Mouse (Mus musculus): ENCODE data around the gene Pwwp2b. TPM values are rescaled to one million over a fixed set of nuclear protein-coding genes. Genes with fewer than 3 reads are reported as not detected.

Gene Pwwp2b
- polyA plus RNA-seq, 1 experiment, result 5.6 TPM

- Histone ChIP-seq H3K4me1 (ENCODE audit: control insufficient read depth, insufficient read depth, low read length) (no peaks in the 10 kb centered on the region), H3K4me3 (replicated peaks; ENCODE audit: control insufficient read depth, low read depth, low read length) (peak overlapping the region; percentile 70), H3K27ac (ENCODE audit: control insufficient read depth, insufficient read depth, low read depth, low read length, poor library complexity) (peak overlapping the region; percentile 87)
- WGBS, result 49% methylated on average over 38 of the region's 38 CpGs
- TF ChIP-seq POLR2A (IDR thresholded peaks at IDR 0.05; ENCODE audit: borderline replicate concordance, control insufficient read depth, low read depth, low read length) (no peak), CTCF (IDR thresholded peaks at IDR 0.05; ENCODE audit: control insufficient read depth, insufficient read depth, low read length) (no peak)
Measured at GRCm38 (mm10) chr7:139246931-139247880, 1.1 kb upstream of the Pwwp2b start.

DNA sequence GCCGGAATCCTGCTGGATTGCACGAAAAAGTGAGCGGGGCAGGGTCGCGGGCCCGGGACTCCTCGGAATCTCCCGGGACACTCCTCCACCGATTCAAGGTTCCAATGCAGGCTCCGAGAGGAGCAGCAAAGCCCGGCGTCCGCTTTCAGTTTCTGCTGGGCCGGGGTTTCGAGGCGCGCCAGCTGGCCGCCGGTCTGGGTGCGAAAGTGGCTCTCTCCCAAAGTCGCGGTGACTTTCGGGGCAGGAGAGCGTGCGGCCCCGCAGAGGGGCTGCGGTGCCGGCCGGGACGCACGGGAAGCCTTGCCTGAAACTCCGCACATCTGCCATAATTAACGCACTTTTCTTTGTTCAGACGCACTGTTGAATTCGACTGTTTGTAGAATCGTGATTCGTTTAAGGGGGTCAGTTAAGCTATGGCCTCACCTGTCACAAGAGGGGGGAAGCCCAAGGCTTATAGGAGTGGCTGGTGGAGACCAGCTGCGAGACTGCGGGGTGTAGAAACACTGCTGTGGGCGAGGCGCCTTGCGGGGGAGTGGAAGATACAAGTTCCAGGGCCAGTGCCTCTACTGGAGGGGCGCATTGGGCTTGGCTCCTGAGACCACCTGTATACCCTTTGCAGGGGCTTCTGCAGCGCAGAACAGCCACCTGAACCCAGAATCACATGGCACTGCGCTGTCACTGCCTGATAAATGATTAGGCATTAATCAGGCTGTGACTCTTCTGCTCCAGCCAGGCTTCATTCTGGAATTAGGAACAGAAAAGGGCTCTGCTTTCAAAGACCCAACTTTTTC is 528 bp downstream of the Pwwp2b start:
- peak overlapping the region; percentile 87 for H3K27ac ChIP-seq (ENCODE audit: control insufficient read depth, insufficient read depth, low read depth, low read length, poor library complexity)
- no peaks in the 10 kb centered on the region for H3K4me1 ChIP-seq (ENCODE audit: control insufficient read depth, insufficient read depth, low read length)
- no peak for TF ChIP-seq CTCF (IDR thresholded peaks at IDR 0.05; ENCODE audit: control insufficient read depth, insufficient read depth, low read length)
- 3% methylated on average over 45 of the region's 45 CpGs for WGBS
- H3K4me3 ChIP-seq (replicated peaks; ENCODE audit: control insufficient read depth, low read depth, low read length), result peak overlapping the region; percentile 82

- Histone ChIP-seq H3K27ac (ENCODE audit: control insufficient read depth, insufficient read depth, low read depth, low read length, poor library complexity) (no peak overlapping the region), H3K4me3 (replicated peaks; ENCODE audit: control insufficient read depth, low read depth, low read length) (no peak overlapping the region), H3K4me1 (ENCODE audit: control insufficient read depth, insufficient read depth, low read length) (no peaks in the 10 kb centered on the region)
- TF ChIP-seq CTCF (IDR thresholded peaks at IDR 0.05; ENCODE audit: control insufficient read depth, insufficient read depth, low read length) (no peak), POLR2A (IDR thresholded peaks at IDR 0.05; ENCODE audit: borderline replicate concordance, control insufficient read depth, low read depth, low read length) (no peak)
- WGBS, result 46% methylated on average over 7 of the region's 7 CpGs
Measured at GRCm38 (mm10) chr7:139249406-139250210, 1.3 kb downstream of the Pwwp2b start.

DNA sequence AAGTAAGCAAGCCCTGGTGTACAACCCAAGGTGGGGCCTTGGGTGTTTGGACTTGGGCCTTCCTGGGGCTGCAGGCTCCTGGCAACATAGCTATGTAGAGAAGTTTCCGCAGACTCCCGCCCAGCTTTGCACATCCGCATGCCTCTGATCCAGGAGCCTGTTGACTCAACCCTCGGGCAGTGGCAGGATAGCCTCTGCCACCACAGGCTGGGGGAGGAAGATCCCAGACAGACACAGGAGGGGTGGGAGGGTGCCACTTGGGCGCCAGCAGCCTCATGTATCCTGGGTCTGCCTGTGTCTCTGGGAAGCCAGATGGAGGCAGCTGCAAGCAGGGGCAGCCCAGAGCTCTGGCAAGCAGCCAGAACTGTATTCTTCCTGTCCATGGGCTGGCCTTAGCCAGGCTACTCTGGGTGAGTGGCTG is 3.6 kb downstream of the Pwwp2b start:
- H3K27ac ChIP-seq (ENCODE audit: control insufficient read depth, insufficient read depth, low read depth, low read length, poor library complexity), result no peak overlapping the region
- TF ChIP-seq CTCF (IDR thresholded peaks at IDR 0.05; ENCODE audit: control insufficient read depth, insufficient read depth, low read length) (no peak), POLR2A (IDR thresholded peaks at IDR 0.05; ENCODE audit: borderline replicate concordance, control insufficient read depth, low read depth, low read length) (no peak)
- WGBS, result 74% methylated on average over 5 of the region's 5 CpGs
- no peak overlapping the region for H3K4me3 ChIP-seq (replicated peaks; ENCODE audit: control insufficient read depth, low read depth, low read length)
- no peaks in the 10 kb centered on the region for H3K4me1 ChIP-seq (ENCODE audit: control insufficient read depth, insufficient read depth, low read length)

DNA sequence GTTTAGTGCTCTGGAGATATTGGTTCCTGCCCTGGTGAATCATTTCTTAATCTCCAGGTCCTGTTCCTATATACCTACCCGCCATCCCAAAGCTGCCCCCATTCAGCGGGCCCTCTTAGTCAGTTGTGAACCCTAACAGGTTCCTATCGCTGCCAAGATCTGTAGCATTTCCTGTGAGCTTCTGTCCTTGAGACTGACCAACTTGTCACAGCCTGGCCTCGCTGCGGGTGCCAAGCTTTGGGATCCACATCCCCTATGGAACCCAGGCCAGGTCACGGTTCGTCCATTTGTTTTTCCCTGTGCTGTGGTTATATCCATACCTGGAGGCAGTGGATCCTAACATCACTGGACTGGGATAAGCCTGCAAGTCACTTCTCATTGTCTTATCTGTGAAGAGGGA is 4.3 kb downstream of the Pwwp2b start:
- Histone ChIP-seq H3K27ac (ENCODE audit: control insufficient read depth, insufficient read depth, low read depth, low read length, poor library complexity) (no peak overlapping the region), H3K4me1 (ENCODE audit: control insufficient read depth, insufficient read depth, low read length) (no peaks in the 10 kb centered on the region), H3K4me3 (replicated peaks; ENCODE audit: control insufficient read depth, low read depth, low read length) (no peak overlapping the region)
- 71% methylated on average over 7 of the region's 7 CpGs for WGBS
- TF ChIP-seq CTCF (IDR thresholded peaks at IDR 0.05; ENCODE audit: control insufficient read depth, insufficient read depth, low read length) (no peak), POLR2A (IDR thresholded peaks at IDR 0.05; ENCODE audit: borderline replicate concordance, control insufficient read depth, low read depth, low read length) (no peak)

- no peaks in the 10 kb centered on the region for H3K4me1 ChIP-seq (ENCODE audit: control insufficient read depth, insufficient read depth, low read length)
- no peak overlapping the region for H3K4me3 ChIP-seq (replicated peaks; ENCODE audit: control insufficient read depth, low read depth, low read length)
- WGBS, result 73% methylated on average over 9 of the region's 9 CpGs
- no peak for TF ChIP-seq POLR2A (IDR thresholded peaks at IDR 0.05; ENCODE audit: borderline replicate concordance, control insufficient read depth, low read depth, low read length)
- no peak for TF ChIP-seq CTCF (IDR thresholded peaks at IDR 0.05; ENCODE audit: control insufficient read depth, insufficient read depth, low read length)
- H3K27ac ChIP-seq (ENCODE audit: control insufficient read depth, insufficient read depth, low read depth, low read length, poor library complexity), result no peak overlapping the region
Measured at GRCm38 (mm10) chr7:139252986-139253385, 4.7 kb downstream of the Pwwp2b start.

GRCm38 (mm10) chr7:139253462-139253861 is 5.2 kb downstream of the Pwwp2b start:
- Histone ChIP-seq H3K4me1 (ENCODE audit: control insufficient read depth, insufficient read depth, low read length) (no peaks in the 10 kb centered on the region), H3K27ac (ENCODE audit: control insufficient read depth, insufficient read depth, low read depth, low read length, poor library complexity) (no peak overlapping the region), H3K4me3 (replicated peaks; ENCODE audit: control insufficient read depth, low read depth, low read length) (no peak overlapping the region)
- TF ChIP-seq POLR2A (IDR thresholded peaks at IDR 0.05; ENCODE audit: borderline replicate concordance, control insufficient read depth, low read depth, low read length) (no peak), CTCF (IDR thresholded peaks at IDR 0.05; ENCODE audit: control insufficient read depth, insufficient read depth, low read length) (no peak)
- WGBS, result 37% methylated on average over 3 of the region's 3 CpGs

Data from bone marrow, adult 2 months (tissue).